Mouse (Mus musculus): ENCODE measurements around the gene Ubr3. TPM values are rescaled to one million over a fixed set of nuclear protein-coding genes. Genes with fewer than 3 reads are reported as not detected.
"Not testable (repeated sequence)": the region's sequence is repeated elsewhere in the genome, so short reads cannot be mapped to it uniquely, and the experiment has no call there.

The Ubr3 gene
- polyA plus RNA-seq, 1 experiment from 2014 or later = 19.6 TPM

DNA sequence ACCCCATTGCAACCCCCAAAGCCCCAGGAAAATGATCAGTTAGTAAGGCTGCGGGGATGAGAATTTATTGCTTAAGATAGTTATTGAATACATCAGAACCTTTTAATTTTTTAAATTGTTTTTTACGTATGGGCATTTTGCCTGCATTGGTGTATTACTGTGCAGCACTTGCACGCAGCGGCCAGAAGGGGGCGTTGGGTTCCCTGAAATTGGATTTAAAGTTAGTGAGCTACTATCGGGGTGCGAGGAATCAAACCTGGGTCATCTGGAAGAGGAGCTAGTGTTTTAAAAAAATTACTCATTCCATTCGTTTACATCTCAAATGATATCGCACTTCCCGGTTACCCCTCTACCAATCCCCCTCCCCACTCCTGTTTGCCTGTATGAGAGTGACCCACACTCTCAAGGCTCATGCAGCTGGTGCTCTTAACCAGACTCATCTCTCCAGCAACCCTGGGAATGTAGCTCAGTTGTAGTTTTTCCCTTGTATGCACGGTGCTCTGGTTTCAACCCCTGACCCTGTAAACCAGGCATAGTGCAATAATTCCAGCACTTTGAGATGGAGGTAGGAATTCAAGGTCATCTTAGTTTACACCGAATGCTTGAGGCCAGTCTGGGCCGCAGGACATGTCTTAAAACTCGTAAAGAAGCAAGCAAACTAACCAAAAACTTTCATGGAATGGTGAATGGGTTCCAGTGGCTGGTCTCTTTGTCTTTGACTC lies 1.4 kb upstream of the Ubr3 start:
- ATAC-seq (replicated peaks; ENCODE audit: low FRiP score) = no peak

GRCm38 (mm10) chr2:69896224-69896581 lies 843 bp upstream of the Ubr3 start:
- Histone ChIP-seq H3K36me3 (ENCODE audit: control insufficient read depth, insufficient read depth, low read length) (no peaks in the 10 kb centered on the region; the same call in 1 of the 2 replicates), H3K9ac (ENCODE audit: low read length) (no peak overlapping the region), H3K27me3 (ENCODE audit: control insufficient read depth, insufficient read depth, low read length) (no peaks in the 10 kb centered on the region), H3K4me2 (ENCODE audit: low read depth, low read length, severe bottlenecking) (no peak overlapping the region), H3K4me1 (replicated peaks; ENCODE audit: control insufficient read depth, insufficient read depth, low read length) (0 out of 2 replicates have a peak, but pooled peaks cover 2% of the 10 kb centered on the region), H3K27ac (ENCODE audit: low read depth, low read length) (no peak overlapping the region), H3K4me3 (ENCODE audit: low read depth, low read length) (no peak overlapping the region), H3K9me3 (ENCODE audit: control insufficient read depth, low read length) (no peaks in the 10 kb centered on the region)
- no peak for DNase-seq (ENCODE audit: low spot score)
- 92% methylated on average over 4 of the region's 4 CpGs for WGBS
- ATAC-seq (replicated peaks; ENCODE audit: low FRiP score) = no peak

More for the DNA sequence above, 1.4 kb upstream of the Ubr3 start:
- Histone ChIP-seq H3K27me3 (ENCODE audit: control insufficient read depth, insufficient read depth, low read length) (no peaks in the 10 kb centered on the region), H3K4me1 (replicated peaks; ENCODE audit: control insufficient read depth, insufficient read depth, low read length) (0 out of 2 replicates have a peak, but pooled peaks cover 2% of the 10 kb centered on the region), H3K9ac (ENCODE audit: low read length) (no peak overlapping the region), H3K4me3 (ENCODE audit: low read depth, low read length) (no peak overlapping the region), H3K4me2 (ENCODE audit: low read depth, low read length, severe bottlenecking) (no peak overlapping the region), H3K27ac (ENCODE audit: low read depth, low read length) (no peak overlapping the region), H3K36me3 (ENCODE audit: control insufficient read depth, insufficient read depth, low read length) (no peaks in the 10 kb centered on the region), H3K9me3 (ENCODE audit: control insufficient read depth, low read length) (no peaks in the 10 kb centered on the region)
- 60% methylated on average over 14 of the region's 14 CpGs for WGBS
- DNase-seq (ENCODE audit: low spot score) = no peak

DNA sequence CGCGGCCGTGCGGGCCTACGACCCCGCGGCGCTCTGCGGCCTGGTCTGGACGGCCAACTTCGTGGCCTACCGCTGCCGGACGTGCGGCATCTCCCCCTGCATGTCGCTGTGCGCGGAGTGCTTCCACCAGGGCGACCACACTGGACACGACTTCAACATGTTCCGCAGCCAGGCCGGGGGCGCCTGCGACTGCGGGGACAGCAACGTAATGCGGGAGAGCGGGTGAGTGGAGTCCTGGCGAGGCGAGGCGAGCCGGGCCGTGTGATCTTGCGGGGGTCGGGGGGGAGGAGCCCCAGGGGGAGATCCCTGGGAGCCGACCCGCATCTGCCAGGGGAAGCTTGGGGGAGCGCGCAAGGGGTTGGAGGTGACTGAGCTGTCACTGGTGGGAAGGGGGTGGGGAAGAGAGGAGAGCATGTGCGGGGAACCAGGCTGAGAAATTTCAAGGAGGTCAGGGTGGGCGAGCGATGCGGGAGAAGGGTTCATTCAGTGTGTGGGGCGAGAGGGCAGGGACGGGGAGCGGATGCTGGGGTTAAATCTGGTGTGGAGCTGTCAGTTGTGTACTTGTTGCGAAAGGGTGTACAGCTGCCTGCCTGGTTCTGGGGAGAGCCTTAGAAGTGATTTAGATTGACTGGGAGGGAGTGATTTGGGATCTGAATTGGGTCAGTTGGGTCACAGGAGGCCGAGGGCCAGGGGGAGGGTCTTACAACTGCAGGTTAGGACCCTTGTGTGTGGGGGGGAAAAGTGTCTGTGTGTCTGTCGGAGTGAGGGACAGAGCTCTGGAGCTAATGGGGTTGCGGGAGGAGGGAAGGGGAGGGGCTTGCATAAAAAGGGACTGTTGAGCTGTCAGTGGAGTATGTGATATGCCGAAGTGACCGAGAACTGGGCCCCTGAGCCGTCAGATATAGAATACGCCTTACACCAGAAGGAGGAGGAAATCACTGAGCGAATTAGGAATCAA lies 851 bp downstream of the Ubr3 start:
- peak overlapping the region; percentile 95 for H3K4me2 ChIP-seq (ENCODE audit: low read depth, low read length, severe bottlenecking)
- H3K9ac ChIP-seq (ENCODE audit: low read length) = peak overlapping the region; percentile 99
- peak; percentile 72 for DNase-seq (ENCODE audit: low spot score)
- no peaks in the 10 kb centered on the region; the same call in 1 of the 2 replicates for H3K36me3 ChIP-seq (ENCODE audit: control insufficient read depth, insufficient read depth, low read length)
- H3K9me3 ChIP-seq (ENCODE audit: control insufficient read depth, low read length) = no peaks in the 10 kb centered on the region
- H3K27ac ChIP-seq (ENCODE audit: low read depth, low read length) = peak overlapping the region; percentile 79
- H3K4me1 ChIP-seq (replicated peaks; ENCODE audit: control insufficient read depth, insufficient read depth, low read length) = 0 out of 2 replicates have a peak, but pooled peaks cover 2% of the 10 kb centered on the region
- no peaks in the 10 kb centered on the region for H3K27me3 ChIP-seq (ENCODE audit: control insufficient read depth, insufficient read depth, low read length)
- WGBS = under 1% methylated on average over 39 of the region's 55 CpGs
- H3K4me3 ChIP-seq (ENCODE audit: low read depth, low read length) = peak overlapping the region; percentile 99
- ATAC-seq (replicated peaks; ENCODE audit: low FRiP score) = peak; percentile 73

DNA sequence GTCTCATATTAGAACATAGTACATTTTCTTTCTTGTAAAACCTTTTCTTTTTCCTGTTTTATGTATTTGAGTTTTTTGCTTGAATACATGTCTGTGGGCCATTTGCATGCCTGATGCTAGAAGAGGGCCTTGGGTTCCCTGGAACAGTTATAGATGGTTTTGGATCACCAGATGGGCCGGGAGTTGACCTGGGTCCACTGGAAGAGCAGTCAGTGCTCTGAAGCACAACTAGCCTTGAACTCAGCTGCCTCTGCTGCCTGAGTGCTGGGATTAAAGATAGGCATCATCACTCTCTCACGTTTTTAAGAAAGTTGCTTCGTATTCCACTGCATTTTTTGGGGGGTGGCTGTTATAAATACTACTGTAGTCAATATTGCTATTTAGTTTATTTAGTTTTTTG lies 6.5 kb downstream of the Ubr3 start:
- H3K27me3 ChIP-seq (ENCODE audit: control insufficient read depth, insufficient read depth, low read length) = no peaks in the 10 kb centered on the region
- H3K9ac ChIP-seq (ENCODE audit: low read length) = no peak overlapping the region
- 94% methylated on average over 3 of the region's 3 CpGs for WGBS
- H3K4me2 ChIP-seq (ENCODE audit: low read depth, low read length, severe bottlenecking) = no peak overlapping the region
- DNase-seq (ENCODE audit: low spot score) (no peak), ATAC-seq (replicated peaks; ENCODE audit: low FRiP score) (no peak)
- no peaks in the 10 kb centered on the region for H3K9me3 ChIP-seq (ENCODE audit: control insufficient read depth, low read length)
- H3K27ac ChIP-seq (ENCODE audit: low read depth, low read length) = no peak overlapping the region
- H3K36me3 ChIP-seq (ENCODE audit: control insufficient read depth, insufficient read depth, low read length) = no peaks in the 10 kb centered on the region; the same call in 1 of the 2 replicates
- H3K4me1 ChIP-seq (replicated peaks; ENCODE audit: control insufficient read depth, insufficient read depth, low read length) = 0 out of 2 replicates have a peak, but pooled peaks cover under 1% of the 10 kb centered on the region
- no peak overlapping the region for H3K4me3 ChIP-seq (ENCODE audit: low read depth, low read length)

GRCm38 (mm10) chr2:69907394-69907793 lies 10.3 kb downstream of the Ubr3 start:
- not testable (repeated sequence) for H3K4me2 ChIP-seq (ENCODE audit: low read depth, low read length, severe bottlenecking); ATAC-seq (replicated peaks; ENCODE audit: low FRiP score); H3K4me3 ChIP-seq (ENCODE audit: low read depth, low read length); H3K9ac ChIP-seq (ENCODE audit: low read length); DNase-seq (ENCODE audit: low spot score); H3K27me3 ChIP-seq (ENCODE audit: control insufficient read depth, insufficient read depth, low read length); H3K36me3 ChIP-seq (ENCODE audit: control insufficient read depth, insufficient read depth, low read length); H3K4me1 ChIP-seq (replicated peaks; ENCODE audit: control insufficient read depth, insufficient read depth, low read length); H3K27ac ChIP-seq (ENCODE audit: low read depth, low read length); H3K9me3 ChIP-seq (ENCODE audit: control insufficient read depth, low read length)
- 83% methylated on average over 4 of the region's 4 CpGs for WGBS

DNA sequence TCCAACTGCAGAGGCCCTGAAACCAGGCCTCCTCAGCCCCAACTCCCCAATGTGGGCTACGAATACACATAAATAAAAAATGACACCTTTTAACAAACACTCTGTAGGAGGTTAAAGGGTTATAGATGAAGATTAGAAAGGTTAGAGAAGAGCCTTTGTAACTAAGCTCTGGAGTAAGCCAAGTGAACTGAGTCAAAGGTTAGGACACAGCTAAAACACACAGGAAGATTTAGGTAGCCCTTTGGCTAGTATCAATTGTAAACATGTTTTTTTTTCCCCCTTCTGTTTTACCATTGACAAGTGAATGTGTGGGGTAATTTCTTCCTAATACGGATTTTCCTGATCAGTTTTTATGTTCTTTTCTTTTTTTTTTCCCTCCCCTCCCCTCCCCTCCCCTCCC lies 15.8 kb downstream of the Ubr3 start:
- H3K4me1 ChIP-seq (replicated peaks; ENCODE audit: control insufficient read depth, insufficient read depth, low read length) = no peaks in the 10 kb centered on the region
- peaks cover 4% of the 10 kb centered on the region; the same call in 1 of the 2 replicates for H3K36me3 ChIP-seq (ENCODE audit: control insufficient read depth, insufficient read depth, low read length)
- no peak overlapping the region for H3K9ac ChIP-seq (ENCODE audit: low read length)
- no peak overlapping the region for H3K4me2 ChIP-seq (ENCODE audit: low read depth, low read length, severe bottlenecking)
- no peak overlapping the region for H3K27ac ChIP-seq (ENCODE audit: low read depth, low read length)
- H3K27me3 ChIP-seq (ENCODE audit: control insufficient read depth, insufficient read depth, low read length) = no peaks in the 10 kb centered on the region
- WGBS = 41% methylated on average over 2 of the region's 2 CpGs
- ATAC-seq (replicated peaks; ENCODE audit: low FRiP score) (no peak), DNase-seq (ENCODE audit: low spot score) (no peak)
- no peak overlapping the region for H3K4me3 ChIP-seq (ENCODE audit: low read depth, low read length)
- no peaks in the 10 kb centered on the region for H3K9me3 ChIP-seq (ENCODE audit: control insufficient read depth, low read length)

DNA sequence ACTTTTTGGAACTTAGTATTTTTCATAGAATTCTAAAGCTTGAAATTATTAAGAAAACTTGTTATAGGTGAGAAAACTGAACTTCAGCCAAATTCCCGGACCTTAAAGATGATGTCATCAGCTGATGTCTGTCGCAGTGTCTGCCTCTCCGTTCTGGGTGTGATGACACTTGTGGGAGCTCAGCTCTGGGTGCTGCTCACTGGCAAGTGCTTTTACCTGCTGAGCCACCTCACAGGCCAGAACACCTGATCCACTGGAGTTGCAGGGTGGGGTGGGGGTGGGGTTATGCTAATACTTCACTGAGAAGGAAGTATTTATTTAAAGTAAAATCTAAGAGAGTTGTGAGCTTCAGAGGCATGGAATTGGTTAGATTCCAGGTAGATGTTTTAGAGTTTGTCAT lies 20.3 kb downstream of the Ubr3 start:
- no peak overlapping the region for H3K27ac ChIP-seq (ENCODE audit: low read depth, low read length)
- no peak overlapping the region for H3K9ac ChIP-seq (ENCODE audit: low read length)
- no peak for DNase-seq (ENCODE audit: low spot score)
- H3K27me3 ChIP-seq (ENCODE audit: control insufficient read depth, insufficient read depth, low read length) = no peaks in the 10 kb centered on the region
- 94% methylated on average over 3 of the region's 3 CpGs for WGBS
- H3K4me3 ChIP-seq (ENCODE audit: low read depth, low read length) = no peak overlapping the region
- no peaks in the 10 kb centered on the region for H3K9me3 ChIP-seq (ENCODE audit: control insufficient read depth, low read length)
- H3K4me2 ChIP-seq (ENCODE audit: low read depth, low read length, severe bottlenecking) = no peak overlapping the region
- no peak for ATAC-seq (replicated peaks; ENCODE audit: low FRiP score)
- no peaks in the 10 kb centered on the region for H3K4me1 ChIP-seq (replicated peaks; ENCODE audit: control insufficient read depth, insufficient read depth, low read length)
- H3K36me3 ChIP-seq (ENCODE audit: control insufficient read depth, insufficient read depth, low read length) = peaks cover 4% of the 10 kb centered on the region; the same call in 1 of the 2 replicates

GRCm38 (mm10) chr2:69924943-69925342 lies 27.9 kb downstream of the Ubr3 start:
- Histone ChIP-seq H3K36me3 (ENCODE audit: control insufficient read depth, insufficient read depth, low read length) (no peaks in the 10 kb centered on the region; the same call in 1 of the 2 replicates), H3K9me3 (ENCODE audit: control insufficient read depth, low read length) (no peaks in the 10 kb centered on the region), H3K4me3 (ENCODE audit: low read depth, low read length) (no peak overlapping the region), H3K4me2 (ENCODE audit: low read depth, low read length, severe bottlenecking) (no peak overlapping the region), H3K27me3 (ENCODE audit: control insufficient read depth, insufficient read depth, low read length) (no peaks in the 10 kb centered on the region), H3K4me1 (replicated peaks; ENCODE audit: control insufficient read depth, insufficient read depth, low read length) (no peaks in the 10 kb centered on the region), H3K27ac (ENCODE audit: low read depth, low read length) (no peak overlapping the region), H3K9ac (ENCODE audit: low read length) (no peak overlapping the region)
- ATAC-seq (replicated peaks; ENCODE audit: low FRiP score) = no peak
- no peak for DNase-seq (ENCODE audit: low spot score)
- 85% methylated on average over 3 of the region's 3 CpGs for WGBS

All from forebrain, embryonic 11.5 days (tissue).